Mouse (Mus musculus) kidney, postnatal 0 days (tissue): ENCODE results near the gene Arhgap31. TPM values are rescaled to one million over a fixed set of nuclear protein-coding genes. Genes with fewer than 3 reads are reported as not detected.
A peak's percentile ranks its signal among the peaks of the same experiment; 100 is the strongest.

Experiments used
- ATAC-seq: fragments of 200-750 bp; cut with Nextera tagmentation; replicated peaks from 2 replicates; pipeline ENCODE4 v1.8.0; 2017; ENCODE audit warnings: low read depth, moderate number of reproducible peaks, moderate TSS enrichment, moderate library complexity; ENCODE audit not compliant: low FRiP score
- DNase-seq: peaks from one replicate; pipeline ENCODE4 v3.0.0-alpha.2; 2016; ENCODE audit warnings: low spot score
- H3K27ac ChIP-seq: fragments of 300-500 bp; sonication (generic); 2 replicates; pipeline ENCODE4 v1.5.1; 2014; ENCODE audit warnings: mild to moderate bottlenecking
- H3K27me3 ChIP-seq: fragments of 300-500 bp; sonication (generic); 2 replicates; pipeline ENCODE4 v1.6.1; 2014; ENCODE audit warnings: low read length, mixed read lengths; ENCODE audit not compliant: insufficient read depth
- H3K36me3 ChIP-seq: fragments of 300-500 bp; sonication (generic); 2 replicates; pipeline ENCODE4 v1.6.1; 2014; ENCODE audit warnings: low read length, mixed read lengths; ENCODE audit not compliant: insufficient read depth
- H3K4me1 ChIP-seq: fragments of 300-500 bp; sonication (generic); replicated peaks from 2 replicates; pipeline ENCODE4 v1.6.1; 2014; ENCODE audit warnings: antibody characterized with exemption, low read length, mixed read lengths; ENCODE audit not compliant: insufficient read depth
- H3K4me2 ChIP-seq: fragments of 300-500 bp; sonication (generic); 2 replicates; pipeline ENCODE4 v1.6.1; 2014; ENCODE audit warnings: mild to moderate bottlenecking, low read length, moderate library complexity, mixed read lengths
- H3K4me3 ChIP-seq: fragments of 300-500 bp; sonication (generic); replicated peaks from 2 replicates; pipeline ENCODE4 v1.5.1; 2014; ENCODE audit warnings: low read depth, low read length
- H3K9ac ChIP-seq: fragments of 300-500 bp; sonication (generic); 2 replicates; pipeline ENCODE4 v1.6.1; 2014; ENCODE audit warnings: low read depth, low read length
- H3K9me3 ChIP-seq: fragments of 300-500 bp; sonication (generic); replicated peaks from 2 replicates; pipeline ENCODE4 v1.6.1; 2016; ENCODE audit warnings: low read length, inconsistent platforms, mixed read lengths
- CTCF ChIP-seq: IDR thresholded peaks from 2 replicates; pipeline ENCODE4 v1.5.1; 2016; ENCODE audit warnings: antibody characterized with exemption, low read depth, mild to moderate bottlenecking, moderate library complexity
- WGBS: fragments of 180-500 bp; shearing (Covaris S2); extraction: QIAGEN DNeasy Blood & Tissue Kit; methylation state at CpG from one replicate; pipeline ENCODE4 v1.1.7; 2014; 5-methylcytosine and 5-hydroxymethylcytosine counted together
- polyA plus RNA-seq: library from polyadenylated mRNA; unstranded; fragments of >200 nt; fragmentation: Nextera tagmentation; extraction: Ambion mirVana; gene quantifications from 2 replicates; pipeline ENCODE4 v1.2.1, GENCODE M21; 2015

Gene Arhgap31
- polyA plus RNA-seq, 1 experiment from 2014 or later: 5.4 TPM

DNA sequence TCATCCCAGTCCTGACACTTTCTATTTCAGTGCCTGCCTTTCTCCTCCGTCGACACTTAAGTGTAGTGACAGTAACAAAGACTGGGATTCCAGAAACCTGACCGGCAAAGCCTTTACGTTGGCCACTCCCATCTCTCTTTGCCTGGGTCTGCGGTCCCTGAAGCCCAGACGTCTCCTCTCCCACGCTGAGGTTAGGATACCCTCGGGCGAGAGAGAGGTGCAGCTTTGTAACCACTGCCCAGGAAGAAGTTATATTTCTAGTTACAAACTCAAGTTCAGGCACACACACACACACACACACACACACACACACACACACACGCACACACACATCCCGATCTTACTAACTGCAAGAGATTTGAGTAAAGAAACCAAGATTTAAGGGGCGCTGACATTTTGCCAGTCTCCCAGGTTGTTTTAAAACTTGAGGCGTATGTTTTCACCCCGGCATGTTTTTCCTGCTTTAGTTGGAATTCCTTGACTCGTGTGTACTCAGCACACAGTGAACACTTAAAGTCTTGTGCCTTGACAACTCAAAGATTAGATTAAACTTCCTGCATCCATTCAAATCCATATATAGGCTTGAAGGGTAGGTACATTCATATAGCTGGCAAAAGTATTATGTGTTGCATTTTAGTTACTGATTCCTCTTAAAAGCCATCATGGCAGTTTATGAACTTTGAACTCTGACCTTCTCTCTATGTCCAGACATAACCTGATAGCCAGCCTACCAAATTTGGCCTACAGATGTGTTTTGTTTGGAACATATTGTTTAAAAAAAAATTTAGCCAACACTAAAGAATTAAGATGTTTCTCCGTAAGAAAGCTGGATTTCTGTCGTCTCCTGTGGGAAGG is 557 bp upstream of the Arhgap31 start:
- 11% methylated on average over 17 of the region's 17 CpGs for WGBS
- Histone ChIP-seq H3K4me3 (peak overlapping the region; percentile 77), H3K4me1 (no peaks in the 10 kb centered on the region), H3K36me3 (no peaks in the 10 kb centered on the region), H3K4me2 (peak overlapping the region; percentile 79), H3K27ac (peak overlapping the region; percentile 89), H3K9me3 (no peaks in the 10 kb centered on the region), H3K27me3 (no peaks in the 10 kb centered on the region), H3K9ac (peak overlapping the region; percentile 68)
- no peak for TF ChIP-seq CTCF
- ATAC-seq: peak; percentile 60; the same call in 1 of the 2 replicates
- DNase-seq: no peak

DNA sequence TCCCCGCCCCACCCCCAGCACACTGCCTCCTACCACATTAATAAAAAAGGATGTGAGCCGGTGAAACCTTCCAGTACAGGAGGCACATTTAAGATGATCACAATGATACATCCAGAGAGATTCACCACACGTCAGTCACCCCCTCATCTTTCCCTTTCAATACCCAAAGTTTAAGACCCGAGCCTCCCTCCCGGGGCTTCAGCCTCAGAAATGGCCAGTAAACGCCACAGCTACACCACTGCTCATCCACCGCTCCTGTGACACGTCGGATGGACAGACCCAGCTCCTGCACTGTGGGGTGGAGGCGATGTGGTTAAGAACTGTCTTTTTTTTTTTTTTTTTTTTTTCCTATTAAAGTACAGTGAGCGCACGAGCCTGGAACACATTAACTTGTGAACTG is 969 bp downstream of the Arhgap31 start:
- DNase-seq (no peak), ATAC-seq (no peak; the same call in none of the 2 replicates)
- H3K27me3 ChIP-seq: no peaks in the 10 kb centered on the region
- no peaks in the 10 kb centered on the region for H3K36me3 ChIP-seq
- H3K9ac ChIP-seq: peak overlapping the region; percentile 68
- WGBS: 6% methylated on average over 12 of the region's 12 CpGs
- peak overlapping the region; percentile 79 for H3K4me2 ChIP-seq
- peak overlapping the region; percentile 77 for H3K4me3 ChIP-seq
- no peaks in the 10 kb centered on the region for H3K9me3 ChIP-seq
- no peaks in the 10 kb centered on the region for H3K4me1 ChIP-seq
- H3K27ac ChIP-seq: peak overlapping the region; percentile 89
- no peak for TF ChIP-seq CTCF

DNA sequence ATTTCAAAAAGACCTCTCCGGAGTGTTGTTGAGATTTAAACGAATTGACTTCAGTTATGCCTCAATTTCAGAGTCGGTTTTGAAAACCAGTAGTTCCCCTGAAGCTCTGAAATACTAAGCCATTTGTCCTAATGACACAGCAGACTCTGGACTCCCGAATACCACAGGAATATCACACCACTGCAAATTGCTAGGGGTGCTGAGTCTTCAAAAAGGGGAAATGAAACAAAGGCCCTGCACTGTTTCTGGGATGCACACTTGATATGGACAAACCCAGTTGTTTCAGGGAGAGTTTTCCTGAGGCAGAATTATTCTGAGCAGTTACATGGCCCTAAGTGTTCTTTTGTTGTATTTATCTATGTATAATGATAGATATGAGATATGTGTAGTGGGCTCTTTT is 1.8 kb downstream of the Arhgap31 start:
- H3K4me3 ChIP-seq: peak overlapping the region; percentile 77
- ATAC-seq: no peak

DNA sequence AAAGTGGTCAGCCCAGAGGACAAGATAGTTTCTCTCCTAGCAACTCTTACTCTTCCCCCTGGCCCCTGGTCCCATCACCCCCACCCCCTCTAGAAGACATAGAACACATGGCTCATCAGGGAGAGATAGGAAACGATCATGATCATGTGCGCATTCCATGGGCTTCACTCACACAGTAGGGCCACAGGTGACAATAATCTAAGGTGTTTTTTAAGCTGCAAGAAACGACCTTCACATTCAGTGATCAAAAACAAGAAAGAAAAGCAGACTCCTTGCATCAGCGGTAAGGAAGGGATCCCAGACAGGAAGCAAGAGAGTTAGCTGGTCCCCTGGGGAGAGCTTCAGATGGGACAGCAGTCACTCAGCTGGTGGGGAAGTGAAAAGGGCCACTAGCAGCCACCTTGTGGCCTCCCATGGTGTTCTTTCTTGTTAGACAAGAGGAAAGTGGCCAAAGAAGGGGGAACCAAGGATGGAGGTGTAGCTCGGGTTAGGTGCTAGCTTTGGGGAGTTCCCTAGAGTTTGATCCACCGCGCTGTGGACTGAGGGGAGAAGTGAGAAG is 4.0 kb downstream of the Arhgap31 start:
- 71% methylated on average over 7 of the region's 7 CpGs for WGBS
- H3K4me3 ChIP-seq: no peak overlapping the region
- no peak for ATAC-seq
- no peaks in the 10 kb centered on the region for H3K36me3 ChIP-seq
- no peak overlapping the region for H3K9ac ChIP-seq
- no peak for TF ChIP-seq CTCF
- no peaks in the 10 kb centered on the region for H3K4me1 ChIP-seq
- no peaks in the 10 kb centered on the region for H3K27me3 ChIP-seq
- peak overlapping the region; percentile 9; the same call in 1 of the 2 replicates for H3K4me2 ChIP-seq
- DNase-seq: no peak
- H3K27ac ChIP-seq: no peak overlapping the region
- no peaks in the 10 kb centered on the region for H3K9me3 ChIP-seq

More for the DNA sequence above, 1.8 kb downstream of the Arhgap31 start:
- H3K27me3 ChIP-seq: no peaks in the 10 kb centered on the region
- no peak for TF ChIP-seq CTCF
- no peak overlapping the region for H3K27ac ChIP-seq
- peak overlapping the region; percentile 79 for H3K4me2 ChIP-seq
- peak overlapping the region; percentile 68; the same call in 1 of the 2 replicates for H3K9ac ChIP-seq
- H3K4me1 ChIP-seq: no peaks in the 10 kb centered on the region
- no peaks in the 10 kb centered on the region for H3K9me3 ChIP-seq
- H3K36me3 ChIP-seq: no peaks in the 10 kb centered on the region
- 34% methylated on average over 4 of the region's 4 CpGs for WGBS
- DNase-seq: no peak

DNA sequence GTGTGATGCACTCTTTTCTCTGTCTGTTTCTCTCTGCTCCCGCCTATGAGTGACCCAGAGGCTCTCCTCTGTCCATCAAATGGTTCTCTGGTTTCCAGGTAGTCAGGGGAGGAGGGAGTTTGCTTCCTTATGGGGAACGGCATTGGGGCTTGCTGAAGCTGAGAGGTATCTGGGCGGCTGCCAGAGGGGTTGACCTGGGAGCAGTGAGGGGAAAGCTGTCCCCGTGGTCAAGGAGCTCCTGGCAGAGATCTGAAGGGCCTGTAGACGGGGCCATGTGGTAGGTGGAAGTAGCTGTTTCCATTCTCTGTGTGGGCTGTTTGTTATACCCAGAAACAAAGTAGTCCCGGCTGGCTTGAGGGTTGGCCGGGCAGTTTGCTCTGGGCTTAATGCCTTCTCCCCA is 6.3 kb downstream of the Arhgap31 start:
- no peaks in the 10 kb centered on the region for H3K4me1 ChIP-seq
- no peaks in the 10 kb centered on the region for H3K9me3 ChIP-seq
- H3K27ac ChIP-seq: no peak overlapping the region
- ATAC-seq (no peak), DNase-seq (no peak)
- TF ChIP-seq CTCF: no peak
- H3K9ac ChIP-seq: no peak overlapping the region
- no peak overlapping the region for H3K4me2 ChIP-seq
- WGBS: 56% methylated on average over 7 of the region's 7 CpGs
- H3K4me3 ChIP-seq: no peak overlapping the region
- no peaks in the 10 kb centered on the region for H3K27me3 ChIP-seq
- H3K36me3 ChIP-seq: no peaks in the 10 kb centered on the region

DNA sequence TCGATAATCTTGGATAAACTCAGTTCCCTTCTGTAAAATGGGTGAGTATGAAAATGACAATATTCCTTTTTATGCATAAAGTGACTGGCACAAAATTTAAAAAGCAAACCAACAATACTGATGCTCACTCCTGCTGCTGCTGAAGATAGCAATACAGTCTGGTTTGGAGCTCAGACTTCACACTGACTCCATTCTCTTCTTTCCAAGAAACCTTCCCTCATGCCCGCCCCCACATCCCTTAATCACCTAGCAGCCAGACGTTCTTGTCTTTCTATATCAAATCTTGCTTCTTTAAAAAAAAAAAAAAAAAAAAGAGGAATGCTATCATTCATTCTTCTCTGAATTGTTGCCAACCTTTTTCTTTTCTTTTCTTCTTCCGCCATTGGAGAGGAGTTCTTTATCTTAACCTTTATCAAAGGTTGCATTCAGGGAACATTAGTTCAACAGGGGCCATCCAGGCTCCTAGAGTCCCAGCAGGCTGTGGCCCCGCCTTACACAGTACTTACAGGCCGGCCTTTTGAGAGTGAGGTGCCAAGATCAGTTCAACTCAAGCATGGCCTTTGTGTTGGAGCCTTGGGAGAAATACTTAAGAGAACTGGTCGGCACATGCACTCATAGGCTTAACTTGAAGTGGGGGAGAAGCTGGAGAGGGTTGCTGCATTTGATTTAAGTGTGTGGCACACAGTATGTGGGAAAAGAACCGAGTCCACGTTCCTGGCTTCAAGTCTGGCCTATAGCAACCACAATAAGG is 7.4 kb downstream of the Arhgap31 start:
- no peak for TF ChIP-seq CTCF
- Histone ChIP-seq H3K4me3 (no peak overlapping the region), H3K9ac (no peak overlapping the region), H3K36me3 (no peaks in the 10 kb centered on the region), H3K27me3 (no peaks in the 10 kb centered on the region), H3K4me1 (no peaks in the 10 kb centered on the region), H3K27ac (no peak overlapping the region), H3K4me2 (no peak overlapping the region), H3K9me3 (no peaks in the 10 kb centered on the region)
- no peak for ATAC-seq
- WGBS: 62% methylated on average over 9 of the region's 9 CpGs
- DNase-seq: no peak
